Mouse (Mus musculus) limb, embryonic 14.5 days (tissue): ENCODE data around the gene Shisa3. TPM values are rescaled to one million over a fixed set of nuclear protein-coding genes. Genes with fewer than 3 reads are reported as not detected.

ENCODE experiments used
- ATAC-seq: fragments of 200-750 bp; cut with Nextera tagmentation; 2 replicates; pipeline ENCODE4 v1.8.0; 2017; ENCODE audit warnings: low read depth, moderate number of reproducible peaks, moderate TSS enrichment; ENCODE audit not compliant: low FRiP score
- DNase-seq: peaks from one replicate; pipeline ENCODE4 v3.0.0-alpha.2; 2015; ENCODE audit warnings: low spot score
- H3K27ac ChIP-seq: fragments of 300-500 bp; sonication (generic); replicated peaks from 2 replicates; pipeline ENCODE4 v1.5.1; 2014; ENCODE audit warnings: low read depth, mild to moderate bottlenecking, low read length, moderate library complexity, mixed read lengths
- H3K27me3 ChIP-seq: fragments of 300-500 bp; sonication (generic); 2 replicates; pipeline ENCODE4 v1.6.1; 2014; ENCODE audit warnings: low read length, mixed read lengths; ENCODE audit not compliant: control insufficient read depth, insufficient read depth
- H3K36me3 ChIP-seq: fragments of 300-500 bp; sonication (generic); 2 replicates; pipeline ENCODE4 v1.6.1; 2014; ENCODE audit warnings: mild to moderate bottlenecking, low read length, moderate library complexity, mixed read lengths; ENCODE audit not compliant: control insufficient read depth, insufficient read depth
- H3K4me1 ChIP-seq: fragments of 300-500 bp; sonication (generic); 2 replicates; pipeline ENCODE4 v1.6.1; 2014; ENCODE audit warnings: antibody characterized with exemption, low read length, mixed read lengths; ENCODE audit not compliant: control insufficient read depth, insufficient read depth
- H3K4me2 ChIP-seq: fragments of 300-500 bp; sonication (generic); replicated peaks from 2 replicates; pipeline ENCODE4 v1.6.1; 2014; ENCODE audit warnings: low read depth, mild to moderate bottlenecking, low read length, moderate library complexity; ENCODE audit not compliant: severe bottlenecking
- H3K4me3 ChIP-seq: fragments of 300-500 bp; sonication (generic); replicated peaks from 2 replicates; pipeline ENCODE4 v1.5.1; 2014; ENCODE audit warnings: low read length
- H3K9ac ChIP-seq: fragments of 300-500 bp; sonication (generic); 2 replicates; pipeline ENCODE4 v1.6.1; 2014; ENCODE audit warnings: mild to moderate bottlenecking, low read depth, low read length, moderate library complexity; ENCODE audit not compliant: severe bottlenecking
- H3K9me3 ChIP-seq: fragments of 300-500 bp; sonication (generic); 2 replicates; pipeline ENCODE4 v1.6.1; 2016; ENCODE audit warnings: low read length; ENCODE audit not compliant: control insufficient read depth
- POLR2A ChIP-seq: fragments of 200-500 bp; IDR thresholded peaks from 2 replicates; pipeline ENCODE4 v1.8.0; 2012; ENCODE audit warnings: inconsistent platforms, mild to moderate bottlenecking, moderate library complexity, borderline replicate concordance; ENCODE audit not compliant: insufficient read depth, insufficient read length; ENCODE audit errors: extremely low read depth
- WGBS: fragments of 180-500 bp; shearing (Covaris S2); extraction: QIAGEN DNeasy Blood & Tissue Kit; methylation state at CpG from one replicate; pipeline ENCODE4 v1.1.7; 2014; 5-methylcytosine and 5-hydroxymethylcytosine counted together
- polyA plus RNA-seq, 2 experiments: library from polyadenylated mRNA; depleted of rRNA in 1 of 2; stranded (reverse) in 1 of 2; unstranded in 1 of 2; fragments of >200 nt; fragmentation: Nextera tagmentation in 1 of 2; extraction: Ambion mirVana in 1 of 2; gene quantifications; 2 replicates each; pipeline versions ENCODE4 v1.2.1 to v1.2.3; 2012 to 2014

Shisa3 gene
- polyA plus RNA-seq (2012; rRNA removed) (6.3 and 9.8 TPM in 2 replicates), polyA plus RNA-seq (2014; fragmentation: Nextera tagmentation; extraction: Ambion mirVana) (4.6 TPM in 2 replicates)

GRCm38 (mm10) chr5:67607804-67608673 lies at the start of gene Shisa3:
Gene Shisa3 (plus strand): TSS chr5:67607882.
- H3K36me3 ChIP-seq: no peaks in the 10 kb centered on the region
- peak within 1 kb of the TSS; percentile 38 for H3K9ac ChIP-seq
- H3K4me2 ChIP-seq: peak within 1 kb of the TSS; percentile 94
- peak; percentile 35 for ATAC-seq
- H3K9me3 ChIP-seq: no peaks in the 10 kb centered on the region
- peaks cover 17% of the 10 kb centered on the region for H3K4me1 ChIP-seq
- DNase-seq: no peak
- peak within 1 kb of the TSS; percentile 51 for H3K4me3 ChIP-seq
- 3% methylated on average over 69 of the region's 86 CpGs for WGBS
- peak within 1 kb of the TSS; percentile 38; the same call in 1 of the 2 replicates for H3K27ac ChIP-seq
- H3K27me3 ChIP-seq: peaks cover 63% of the 10 kb centered on the region
- TF ChIP-seq POLR2A: no peak

DNA sequence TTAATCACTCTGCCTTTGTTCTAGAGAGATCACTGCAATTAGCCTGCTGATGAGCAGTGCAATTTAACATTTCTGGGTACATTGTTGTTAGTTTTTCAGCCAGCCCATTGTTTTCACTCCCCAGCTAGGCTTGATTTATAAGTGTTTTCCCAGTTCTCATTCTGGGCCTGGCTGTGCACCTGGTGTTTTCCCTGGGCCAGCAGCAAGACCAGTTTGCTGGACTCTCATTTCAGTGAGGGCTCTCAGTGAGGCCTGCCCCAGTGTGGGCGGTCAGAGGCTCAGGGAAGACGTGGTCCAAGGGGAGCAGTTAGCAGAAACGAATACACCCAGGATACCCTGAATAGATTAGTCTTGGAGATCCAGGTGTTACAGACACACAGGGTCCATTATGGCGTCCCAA lies 49.0 kb upstream of the Shisa3 start:
- no peaks in the 10 kb centered on the region for H3K9me3 ChIP-seq
- no peak overlapping the region for H3K4me2 ChIP-seq
- no peaks in the 10 kb centered on the region for H3K27me3 ChIP-seq
- no peaks in the 10 kb centered on the region for H3K36me3 ChIP-seq
- no peak for TF ChIP-seq POLR2A
- DNase-seq (no peak), ATAC-seq (no peak)
- 60% methylated on average over 4 of the region's 4 CpGs for WGBS
- H3K9ac ChIP-seq: no peak overlapping the region
- no peak overlapping the region for H3K4me3 ChIP-seq
- no peaks in the 10 kb centered on the region for H3K4me1 ChIP-seq
- no peak overlapping the region for H3K27ac ChIP-seq

DNA sequence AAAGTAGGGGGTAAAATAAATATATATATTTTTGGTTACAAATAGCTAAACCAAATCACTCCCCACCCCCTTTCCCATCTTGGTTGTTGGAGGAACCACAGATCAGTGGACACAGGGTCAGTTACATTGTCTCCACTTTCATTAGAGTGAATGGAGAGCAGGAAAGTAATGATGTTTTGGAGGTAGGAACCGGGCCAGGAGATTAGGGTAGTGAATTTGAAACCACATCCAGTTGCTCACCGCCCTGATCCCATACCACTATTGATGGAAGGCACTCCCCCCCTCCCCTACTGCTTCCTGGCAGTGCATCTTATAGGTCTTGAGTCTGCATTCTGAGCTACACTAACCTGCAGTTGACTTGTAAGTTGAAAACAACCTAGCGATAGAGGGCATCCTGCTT lies 48.6 kb upstream of the Shisa3 start:
- Histone ChIP-seq H3K9me3 (no peaks in the 10 kb centered on the region), H3K4me1 (no peaks in the 10 kb centered on the region), H3K9ac (no peak overlapping the region), H3K4me2 (no peak overlapping the region), H3K36me3 (no peaks in the 10 kb centered on the region), H3K27ac (no peak overlapping the region), H3K4me3 (no peak overlapping the region), H3K27me3 (no peaks in the 10 kb centered on the region)
- DNase-seq: no peak
- 89% methylated on average over 3 of the region's 3 CpGs for WGBS
- ATAC-seq: no peak
- TF ChIP-seq POLR2A: no peak

DNA sequence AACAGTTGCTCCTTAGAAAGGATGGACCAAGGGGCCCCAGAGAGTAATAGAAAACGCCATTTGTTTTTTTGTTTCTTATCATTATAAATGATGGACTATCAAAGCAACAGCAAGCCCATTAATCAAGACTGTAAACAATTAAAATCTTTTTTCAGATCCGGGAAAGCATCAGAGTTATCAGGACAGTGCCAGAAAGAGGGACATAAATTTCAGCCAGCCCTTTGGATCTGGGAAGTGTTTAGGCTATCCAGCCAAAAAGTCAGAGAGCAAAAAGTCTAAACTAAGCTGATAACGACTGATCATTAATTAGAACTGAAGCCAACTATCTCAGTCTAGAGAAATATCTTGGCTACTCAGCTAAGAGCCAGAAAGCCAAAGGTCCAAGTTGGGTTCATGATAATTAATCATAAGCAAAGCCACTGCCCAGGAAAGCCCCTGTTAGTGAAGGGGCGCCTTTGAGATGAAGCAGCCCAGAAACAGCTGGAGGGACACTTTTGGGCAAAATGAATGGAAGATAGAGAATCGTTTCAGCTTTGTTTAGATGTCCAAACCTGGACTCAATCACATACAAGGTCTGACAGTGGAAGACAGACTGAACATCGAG lies 35.0 kb upstream of the Shisa3 start:
- Histone ChIP-seq H3K9ac (no peak overlapping the region), H3K27ac (no peak overlapping the region), H3K9me3 (no peaks in the 10 kb centered on the region), H3K36me3 (no peaks in the 10 kb centered on the region), H3K4me3 (no peak overlapping the region), H3K4me1 (no peaks in the 10 kb centered on the region), H3K27me3 (no peaks in the 10 kb centered on the region), H3K4me2 (no peak overlapping the region)
- no peak for TF ChIP-seq POLR2A
- ATAC-seq (no peak), DNase-seq (no peak)
- 49% methylated on average over 6 of the region's 6 CpGs for WGBS

DNA sequence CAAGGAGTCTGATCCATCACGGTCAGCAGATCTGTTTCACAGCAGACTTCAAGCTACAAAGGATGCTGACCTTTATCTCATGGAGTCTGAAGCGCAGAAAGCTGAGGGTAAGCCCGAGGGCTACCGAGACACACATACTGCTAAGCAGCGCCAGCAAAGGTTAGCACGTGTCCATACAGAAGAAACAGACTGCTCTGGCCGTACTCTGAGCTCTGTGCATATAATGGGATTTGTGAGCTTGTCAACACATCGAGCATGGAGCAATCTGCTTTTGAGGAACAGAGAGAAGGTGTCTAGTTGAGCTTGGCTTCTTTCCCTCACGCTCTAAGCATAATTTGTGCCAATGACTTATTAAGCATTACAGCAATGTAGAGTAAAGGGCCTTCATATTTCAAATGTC lies 33.6 kb upstream of the Shisa3 start:
- no peaks in the 10 kb centered on the region for H3K9me3 ChIP-seq
- no peak for TF ChIP-seq POLR2A
- DNase-seq: no peak
- no peak overlapping the region for H3K9ac ChIP-seq
- H3K4me3 ChIP-seq: no peak overlapping the region
- H3K27me3 ChIP-seq: no peaks in the 10 kb centered on the region
- no peaks in the 10 kb centered on the region for H3K4me1 ChIP-seq
- no peak for ATAC-seq
- H3K27ac ChIP-seq: no peak overlapping the region
- H3K36me3 ChIP-seq: no peaks in the 10 kb centered on the region
- H3K4me2 ChIP-seq: no peak overlapping the region
- 80% methylated on average over 9 of the region's 9 CpGs for WGBS
